Mouse (Mus musculus): ENCODE results near the gene Rph3a. TPM values are rescaled to one million over a fixed set of nuclear protein-coding genes. Genes with fewer than 3 reads are reported as not detected.

The Rph3a gene
- polyA plus RNA-seq, 1 experiment: 0.23 TPM

GRCm38 (mm10) chr5:120988373-120988772 is 21.5 kb downstream of the Rph3a start:
- DNase-seq: no peak
- H3K4me3 ChIP-seq (ENCODE audit: control insufficient read depth, insufficient read depth, low read length): no peak overlapping the region
- H3K27me3 ChIP-seq (ENCODE audit: control insufficient read depth, insufficient read depth, low read length): no peaks in the 10 kb centered on the region
- 90% methylated on average over 3 of the region's 3 CpGs for WGBS
- no peaks in the 10 kb centered on the region for H3K36me3 ChIP-seq (ENCODE audit: control insufficient read depth, insufficient read depth, low read length)
- no peak overlapping the region for H3K27ac ChIP-seq (ENCODE audit: control insufficient read depth, insufficient read depth, low read length)
- H3K4me1 ChIP-seq (replicated peaks; ENCODE audit: control insufficient read depth, insufficient read depth, low read length): no peaks in the 10 kb centered on the region
- no peak for TF ChIP-seq CTCF (IDR thresholded peaks at IDR 0.05; ENCODE audit: borderline replicate concordance, control insufficient read depth, extremely low read depth, insufficient read depth, low read length, poor library complexity)

- DNase-seq: no peak
- 82% methylated on average over 1 of the region's 1 CpGs for WGBS
- Histone ChIP-seq H3K27ac (ENCODE audit: control insufficient read depth, insufficient read depth, low read length) (no peak overlapping the region), H3K36me3 (ENCODE audit: control insufficient read depth, insufficient read depth, low read length) (no peaks in the 10 kb centered on the region), H3K4me1 (replicated peaks; ENCODE audit: control insufficient read depth, insufficient read depth, low read length) (no peaks in the 10 kb centered on the region), H3K4me3 (ENCODE audit: control insufficient read depth, insufficient read depth, low read length) (no peak overlapping the region), H3K27me3 (ENCODE audit: control insufficient read depth, insufficient read depth, low read length) (no peaks in the 10 kb centered on the region)
- TF ChIP-seq CTCF (IDR thresholded peaks at IDR 0.05; ENCODE audit: borderline replicate concordance, control insufficient read depth, extremely low read depth, insufficient read depth, low read length, poor library complexity) (no peak), POLR2A (IDR thresholded peaks at IDR 0.05; ENCODE audit: control insufficient read depth, extremely low read depth, insufficient read depth, low read length, poor library complexity) (no peak)
Observed at GRCm38 (mm10) chr5:120983029-120983428, 26.9 kb downstream of the Rph3a start.

GRCm38 (mm10) chr5:120981211-120981610 is 28.7 kb downstream of the Rph3a start:
- no peak for TF ChIP-seq CTCF (IDR thresholded peaks at IDR 0.05; ENCODE audit: borderline replicate concordance, control insufficient read depth, extremely low read depth, insufficient read depth, low read length, poor library complexity)
- DNase-seq: no peak
- Histone ChIP-seq H3K36me3 (ENCODE audit: control insufficient read depth, insufficient read depth, low read length) (no peaks in the 10 kb centered on the region), H3K4me1 (replicated peaks; ENCODE audit: control insufficient read depth, insufficient read depth, low read length) (no peaks in the 10 kb centered on the region), H3K4me3 (ENCODE audit: control insufficient read depth, insufficient read depth, low read length) (no peak overlapping the region), H3K27ac (ENCODE audit: control insufficient read depth, insufficient read depth, low read length) (no peak overlapping the region), H3K27me3 (ENCODE audit: control insufficient read depth, insufficient read depth, low read length) (no peaks in the 10 kb centered on the region)
- WGBS: 93% methylated on average over 11 of the region's 11 CpGs

GRCm38 (mm10) chr5:120980116-120980515 is 29.8 kb downstream of the Rph3a start:
- no peaks in the 10 kb centered on the region for H3K27me3 ChIP-seq (ENCODE audit: control insufficient read depth, insufficient read depth, low read length)
- 85% methylated on average over 2 of the region's 2 CpGs for WGBS
- no peak overlapping the region for H3K4me3 ChIP-seq (ENCODE audit: control insufficient read depth, insufficient read depth, low read length)
- no peaks in the 10 kb centered on the region for H3K4me1 ChIP-seq (replicated peaks; ENCODE audit: control insufficient read depth, insufficient read depth, low read length)
- DNase-seq: no peak
- TF ChIP-seq POLR2A (IDR thresholded peaks at IDR 0.05; ENCODE audit: control insufficient read depth, extremely low read depth, insufficient read depth, low read length, poor library complexity): no peak
- no peak for TF ChIP-seq CTCF (IDR thresholded peaks at IDR 0.05; ENCODE audit: borderline replicate concordance, control insufficient read depth, extremely low read depth, insufficient read depth, low read length, poor library complexity)
- no peaks in the 10 kb centered on the region for H3K36me3 ChIP-seq (ENCODE audit: control insufficient read depth, insufficient read depth, low read length)
- no peak overlapping the region for H3K27ac ChIP-seq (ENCODE audit: control insufficient read depth, insufficient read depth, low read length)

GRCm38 (mm10) chr5:120976138-120976537 is 33.8 kb downstream of the Rph3a start:
- Histone ChIP-seq H3K4me3 (ENCODE audit: control insufficient read depth, insufficient read depth, low read length) (no peak overlapping the region), H3K36me3 (ENCODE audit: control insufficient read depth, insufficient read depth, low read length) (no peaks in the 10 kb centered on the region), H3K27me3 (ENCODE audit: control insufficient read depth, insufficient read depth, low read length) (no peaks in the 10 kb centered on the region), H3K27ac (ENCODE audit: control insufficient read depth, insufficient read depth, low read length) (no peak overlapping the region), H3K4me1 (replicated peaks; ENCODE audit: control insufficient read depth, insufficient read depth, low read length) (no peaks in the 10 kb centered on the region)
- WGBS: 65% methylated on average over 3 of the region's 3 CpGs
- DNase-seq: no peak
- TF ChIP-seq CTCF (IDR thresholded peaks at IDR 0.05; ENCODE audit: borderline replicate concordance, control insufficient read depth, extremely low read depth, insufficient read depth, low read length, poor library complexity) (no peak), POLR2A (IDR thresholded peaks at IDR 0.05; ENCODE audit: control insufficient read depth, extremely low read depth, insufficient read depth, low read length, poor library complexity) (no peak)

GRCm38 (mm10) chr5:120974522-120974921 is 35.4 kb downstream of the Rph3a start:
- 49% methylated on average over 8 of the region's 8 CpGs for WGBS

GRCm38 (mm10) chr5:120972278-120972677 is 37.6 kb downstream of the Rph3a start:
- H3K4me1 ChIP-seq (replicated peaks; ENCODE audit: control insufficient read depth, insufficient read depth, low read length): no peaks in the 10 kb centered on the region
- H3K36me3 ChIP-seq (ENCODE audit: control insufficient read depth, insufficient read depth, low read length): no peaks in the 10 kb centered on the region
- TF ChIP-seq CTCF (IDR thresholded peaks at IDR 0.05; ENCODE audit: borderline replicate concordance, control insufficient read depth, extremely low read depth, insufficient read depth, low read length, poor library complexity) (no peak), POLR2A (IDR thresholded peaks at IDR 0.05; ENCODE audit: control insufficient read depth, extremely low read depth, insufficient read depth, low read length, poor library complexity) (no peak)
- no peak for DNase-seq
- no peak overlapping the region for H3K4me3 ChIP-seq (ENCODE audit: control insufficient read depth, insufficient read depth, low read length)
- no peaks in the 10 kb centered on the region for H3K27me3 ChIP-seq (ENCODE audit: control insufficient read depth, insufficient read depth, low read length)
- 74% methylated on average over 6 of the region's 6 CpGs for WGBS
- no peak overlapping the region for H3K27ac ChIP-seq (ENCODE audit: control insufficient read depth, insufficient read depth, low read length)

More at GRCm38 (mm10) chr5:120974522-120974921, 35.4 kb downstream of the Rph3a start:
- Histone ChIP-seq H3K4me1 (replicated peaks; ENCODE audit: control insufficient read depth, insufficient read depth, low read length) (no peaks in the 10 kb centered on the region), H3K36me3 (ENCODE audit: control insufficient read depth, insufficient read depth, low read length) (no peaks in the 10 kb centered on the region), H3K27me3 (ENCODE audit: control insufficient read depth, insufficient read depth, low read length) (no peaks in the 10 kb centered on the region), H3K27ac (ENCODE audit: control insufficient read depth, insufficient read depth, low read length) (no peak overlapping the region), H3K4me3 (ENCODE audit: control insufficient read depth, insufficient read depth, low read length) (no peak overlapping the region)
- TF ChIP-seq POLR2A (IDR thresholded peaks at IDR 0.05; ENCODE audit: control insufficient read depth, extremely low read depth, insufficient read depth, low read length, poor library complexity): no peak
- no peak for TF ChIP-seq CTCF (IDR thresholded peaks at IDR 0.05; ENCODE audit: borderline replicate concordance, control insufficient read depth, extremely low read depth, insufficient read depth, low read length, poor library complexity)
- no peak for DNase-seq
